Mouse (Mus musculus) left cerebral cortex, adult 6 months (tissue): ENCODE measurements around the gene N4bp1. TPM values are rescaled to one million over a fixed set of nuclear protein-coding genes. Genes with fewer than 3 reads are reported as not detected.

ENCODE experiments used
- long read RNA-seq, 2 experiments: library from polyadenylated mRNA; unstranded; transcript quantifications; one replicate each; pipeline ENCODE4 v2.0.0; 2019 to 2020
- polyA plus RNA-seq: library from polyadenylated mRNA; unstranded; fragments of <200 nt; fragmentation: Nextera tagmentation; gene quantifications from 2 replicates; pipeline ENCODE4 v1.2.3, GENCODE M21; 2021

Gene N4bp1
- 4.1 and 4.8 TPM in 2 replicates for polyA plus RNA-seq
- long read RNA-seq, experiment 1, full-length matches to known transcripts = 11 of 31 reads
- long read RNA-seq, experiment 1, partial matches to known transcripts = 4 of 31 reads
- long read RNA-seq, experiment 1, other reads (novel, unspliced or antisense) = 16 of 31 reads
- long read RNA-seq, experiment 2, full-length matches to known transcripts = 1 of 25 reads
- long read RNA-seq, experiment 2, partial matches to known transcripts = 14 of 25 reads
- long read RNA-seq, experiment 2, other reads (novel, unspliced or antisense) = 10 of 25 reads

GRCm38 (mm10) chr8:86884489-86885463 is at the start of gene N4bp1:
N4bp1 (minus strand) TSS chr8:86885258.

Other genes with a start within 250 kb of the N4bp1 start
- gene Gm10638, start 139.6 kb downstream of the N4bp1 start, polyA plus RNA-seq = 0.38 and 3.5 TPM in 2 replicates
- gene Siah1a, start 139.3 kb downstream of the N4bp1 start, polyA plus RNA-seq = 4.1 and 15.0 TPM in 2 replicates